Mouse (Mus musculus): ENCODE results near the gene Trex1. TPM values are rescaled to one million over a fixed set of nuclear protein-coding genes. Genes with fewer than 3 reads are reported as not detected.

Gene Trex1
- total and polyA plus RNA-seq, 2 experiments from 2014 or later: 14.8 to 22.5 TPM

GRCm38 (mm10) chr9:109041351-109041750, 18.2 kb downstream of the Trex1 start:
- Histone ChIP-seq H3K36me3 (ENCODE audit: insufficient read depth, low read length) (no peaks in the 10 kb centered on the region), H3K4me1 (ENCODE audit: insufficient read depth, low read length) (0 out of 2 replicates have a peak, but pooled peaks cover 3% of the 10 kb centered on the region), H3K9ac (replicated peaks; ENCODE audit: low read length, poor library complexity, severe bottlenecking) (no peak overlapping the region), H3K9me3 (ENCODE audit: low read length) (no peaks in the 10 kb centered on the region), H3K4me2 (ENCODE audit: low read depth, low read length, poor library complexity, severe bottlenecking) (no peak overlapping the region), H3K4me3 (ENCODE audit: low read depth, low read length) (no peak overlapping the region), H3K27me3 (ENCODE audit: insufficient read depth, low read length) (no peaks in the 10 kb centered on the region), H3K27ac (ENCODE audit: low read depth, low read length) (no peak overlapping the region)
- WGBS: 64% methylated on average over 7 of the region's 7 CpGs
- no peak for DNase-seq (ENCODE audit: low spot score)
- TF ChIP-seq CTCF (IDR thresholded peaks at IDR 0.05): no peak
- no peak for ATAC-seq (ENCODE audit: low FRiP score)

GRCm38 (mm10) chr9:109040906-109041305, 18.6 kb downstream of the Trex1 start:
- TF ChIP-seq CTCF (IDR thresholded peaks at IDR 0.05): no peak
- Histone ChIP-seq H3K27me3 (ENCODE audit: insufficient read depth, low read length) (no peaks in the 10 kb centered on the region), H3K27ac (ENCODE audit: low read depth, low read length) (no peak overlapping the region), H3K9ac (replicated peaks; ENCODE audit: low read length, poor library complexity, severe bottlenecking) (no peak overlapping the region), H3K4me1 (ENCODE audit: insufficient read depth, low read length) (0 out of 2 replicates have a peak, but pooled peaks cover 3% of the 10 kb centered on the region), H3K36me3 (ENCODE audit: insufficient read depth, low read length) (no peaks in the 10 kb centered on the region), H3K9me3 (ENCODE audit: low read length) (no peaks in the 10 kb centered on the region), H3K4me2 (ENCODE audit: low read depth, low read length, poor library complexity, severe bottlenecking) (no peak overlapping the region), H3K4me3 (ENCODE audit: low read depth, low read length) (no peak overlapping the region)
- DNase-seq (ENCODE audit: low spot score) (no peak), ATAC-seq (ENCODE audit: low FRiP score) (no peak)
- WGBS: 78% methylated on average over 6 of the region's 6 CpGs

- Histone ChIP-seq H3K4me3 (ENCODE audit: low read depth, low read length) (no peak overlapping the region), H3K9ac (replicated peaks; ENCODE audit: low read length, poor library complexity, severe bottlenecking) (no peak overlapping the region), H3K9me3 (ENCODE audit: low read length) (no peaks in the 10 kb centered on the region), H3K36me3 (ENCODE audit: insufficient read depth, low read length) (no peaks in the 10 kb centered on the region), H3K4me2 (ENCODE audit: low read depth, low read length, poor library complexity, severe bottlenecking) (no peak overlapping the region), H3K27ac (ENCODE audit: low read depth, low read length) (no peak overlapping the region), H3K4me1 (ENCODE audit: insufficient read depth, low read length) (0 out of 2 replicates have a peak, but pooled peaks cover 3% of the 10 kb centered on the region), H3K27me3 (ENCODE audit: insufficient read depth, low read length) (no peaks in the 10 kb centered on the region)
- WGBS: 81% methylated on average over 8 of the region's 8 CpGs
- TF ChIP-seq CTCF (IDR thresholded peaks at IDR 0.05): no peak
- DNase-seq (ENCODE audit: low spot score) (no peak), ATAC-seq (ENCODE audit: low FRiP score) (no peak)
These were observed 19.3 kb downstream of the Trex1 start for GRCm38 (mm10) chr9:109040216-109040615.

- H3K4me2 ChIP-seq (ENCODE audit: low read depth, low read length, poor library complexity, severe bottlenecking): no peak overlapping the region
- H3K27ac ChIP-seq (ENCODE audit: low read depth, low read length): no peak overlapping the region
- WGBS: 88% methylated on average over 4 of the region's 4 CpGs
- TF ChIP-seq CTCF (IDR thresholded peaks at IDR 0.05): no peak
- H3K9me3 ChIP-seq (ENCODE audit: low read length): no peaks in the 10 kb centered on the region
- no peaks in the 10 kb centered on the region for H3K36me3 ChIP-seq (ENCODE audit: insufficient read depth, low read length)
- no peaks in the 10 kb centered on the region for H3K27me3 ChIP-seq (ENCODE audit: insufficient read depth, low read length)
- no peak for ATAC-seq (ENCODE audit: low FRiP score)
- no peak overlapping the region for H3K9ac ChIP-seq (replicated peaks; ENCODE audit: low read length, poor library complexity, severe bottlenecking)
- DNase-seq (ENCODE audit: low spot score): no peak
- H3K4me3 ChIP-seq (ENCODE audit: low read depth, low read length): no peak overlapping the region
- 0 out of 2 replicates have a peak, but pooled peaks cover 3% of the 10 kb centered on the region for H3K4me1 ChIP-seq (ENCODE audit: insufficient read depth, low read length)
These were observed 19.9 kb downstream of the Trex1 start for GRCm38 (mm10) chr9:109039681-109040080.

- Histone ChIP-seq H3K27ac (ENCODE audit: low read depth, low read length) (no peak overlapping the region), H3K27me3 (ENCODE audit: insufficient read depth, low read length) (no peaks in the 10 kb centered on the region), H3K9me3 (ENCODE audit: low read length) (no peaks in the 10 kb centered on the region), H3K4me1 (ENCODE audit: insufficient read depth, low read length) (0 out of 2 replicates have a peak, but pooled peaks cover 3% of the 10 kb centered on the region), H3K9ac (replicated peaks; ENCODE audit: low read length, poor library complexity, severe bottlenecking) (peak overlapping the region; percentile 61), H3K4me3 (ENCODE audit: low read depth, low read length) (peak overlapping the region; percentile 50), H3K4me2 (ENCODE audit: low read depth, low read length, poor library complexity, severe bottlenecking) (peak overlapping the region; percentile 85), H3K36me3 (ENCODE audit: insufficient read depth, low read length) (no peaks in the 10 kb centered on the region)
- no peak for ATAC-seq (ENCODE audit: low FRiP score)
- no peak for DNase-seq (ENCODE audit: low spot score)
- TF ChIP-seq CTCF (IDR thresholded peaks at IDR 0.05): no peak
- WGBS: 19% methylated on average over 8 of the region's 8 CpGs
These were observed 20.6 kb downstream of the Trex1 start for GRCm38 (mm10) chr9:109038901-109039364.

GRCm38 (mm10) chr9:109038086-109038895, 21.2 kb downstream of the Trex1 start, which contains the start of gene Shisa5:
TSS of gene Shisa5 (plus strand) at chr9:109038565.
- no peak for TF ChIP-seq CTCF (IDR thresholded peaks at IDR 0.05)
- Histone ChIP-seq H3K9me3 (ENCODE audit: low read length) (no peaks in the 10 kb centered on the region), H3K4me1 (ENCODE audit: insufficient read depth, low read length) (0 out of 2 replicates have a peak, but pooled peaks cover 3% of the 10 kb centered on the region), H3K27me3 (ENCODE audit: insufficient read depth, low read length) (no peaks in the 10 kb centered on the region), H3K27ac (ENCODE audit: low read depth, low read length) (no peak within 1 kb of the TSS), H3K4me3 (ENCODE audit: low read depth, low read length) (peak within 1 kb of the TSS; percentile 50), H3K36me3 (ENCODE audit: insufficient read depth, low read length) (no peaks in the 10 kb centered on the region), H3K4me2 (ENCODE audit: low read depth, low read length, poor library complexity, severe bottlenecking) (peak within 1 kb of the TSS; percentile 85), H3K9ac (replicated peaks; ENCODE audit: low read length, poor library complexity, severe bottlenecking) (peak within 1 kb of the TSS; percentile 61)
- ATAC-seq (ENCODE audit: low FRiP score): peak; percentile 68
- under 1% methylated on average over 40 of the region's 40 CpGs for WGBS
- DNase-seq (ENCODE audit: low spot score): peak; percentile 38

Measured in midbrain, postnatal 0 days (tissue).